Mouse (Mus musculus) left cerebral cortex, postnatal 36 days (tissue): ENCODE measurements around the gene Akap1. TPM values are rescaled to one million over a fixed set of nuclear protein-coding genes. Genes with fewer than 3 reads are reported as not detected.

ENCODE experiments used
- DNase-seq, 2 experiments: peaks; one replicate each; pipeline ENCODE4 v3.0.0; 2021 to 2022; ENCODE audit warnings: low spot score in 2 of 2, mixed read lengths in 1 of 2
- intact Hi-C: fragments of 180-260 bp; cut with DNase I; formaldehyde crosslinking; loops from one replicate; pipeline ENCODE4 v1.15.1; 2025
- total RNA-seq, 2 experiments: library from RNA; stranded (reverse); gene quantifications; 2 replicates each; pipeline ENCODE4 v1.2.3; 2021

Akap1 gene
- total RNA-seq, 2 experiments from 2014 or later, result 41.6 to 43.1 TPM

- no peak for DNase-seq
- intact Hi-C loops, result no loop called here
Measured at GRCm38 (mm10) chr11:88817061-88817460, 47.3 kb downstream of the Akap1 start.

- intact Hi-C loops, result no loop called here
- DNase-seq, result no peak
Measured at GRCm38 (mm10) chr11:88803231-88804010, 61.0 kb downstream of the Akap1 start.

GRCm38 (mm10) chr11:88796207-88796606, 68.2 kb downstream of the Akap1 start:
- no peak for DNase-seq
- intact Hi-C loops, result no loop called here

- intact Hi-C loops, result no loop called here
- DNase-seq, result no peak
Measured at GRCm38 (mm10) chr11:88789893-88790292, 74.5 kb downstream of the Akap1 start.

GRCm38 (mm10) chr11:88786816-88787215, 77.6 kb downstream of the Akap1 start:
- intact Hi-C loops, result no loop called here
- no peak for DNase-seq

- intact Hi-C loops, result no loop called here
- DNase-seq, result no peak
Measured at GRCm38 (mm10) chr11:88783525-88783924, 80.9 kb downstream of the Akap1 start.

- DNase-seq, result no peak
- intact Hi-C loops, result no loop called here
Measured at GRCm38 (mm10) chr11:88782531-88782930, 81.9 kb downstream of the Akap1 start.

Other genes starting within 250 kb of the Akap1 start
- 100 to 1,000 TPM; 117 to 132 TPM for gene Msi2, start 146.1 kb downstream of the Akap1 start, total RNA-seq
- 10 to 100 TPM; 16.3 to 19.3 TPM for gene Scpep1, start 90.9 kb upstream of the Akap1 start, total RNA-seq
- not detected for gene Elobl, start 102.3 kb upstream of the Akap1 start, total RNA-seq
- 10 to 100 TPM; 20.6 to 21.1 TPM for gene Coil, start 105.7 kb upstream of the Akap1 start, total RNA-seq
- gene Trim25, start 134.8 kb upstream of the Akap1 start, total RNA-seq, result 1 to 10 TPM; 4.1 to 4.9 TPM
- gene Dgke, start 202.3 kb upstream of the Akap1 start, total RNA-seq, result 10 to 100 TPM; 55.6 to 57.2 TPM
- gene Gm525, start 209.3 kb upstream of the Akap1 start, total RNA-seq, result not detected